Mouse (Mus musculus): ENCODE results near the gene Elp4. TPM values are rescaled to one million over a fixed set of nuclear protein-coding genes. Genes with fewer than 3 reads are reported as not detected.

Elp4 gene
- polyA plus RNA-seq, 1 experiment: 2.9 TPM

DNA sequence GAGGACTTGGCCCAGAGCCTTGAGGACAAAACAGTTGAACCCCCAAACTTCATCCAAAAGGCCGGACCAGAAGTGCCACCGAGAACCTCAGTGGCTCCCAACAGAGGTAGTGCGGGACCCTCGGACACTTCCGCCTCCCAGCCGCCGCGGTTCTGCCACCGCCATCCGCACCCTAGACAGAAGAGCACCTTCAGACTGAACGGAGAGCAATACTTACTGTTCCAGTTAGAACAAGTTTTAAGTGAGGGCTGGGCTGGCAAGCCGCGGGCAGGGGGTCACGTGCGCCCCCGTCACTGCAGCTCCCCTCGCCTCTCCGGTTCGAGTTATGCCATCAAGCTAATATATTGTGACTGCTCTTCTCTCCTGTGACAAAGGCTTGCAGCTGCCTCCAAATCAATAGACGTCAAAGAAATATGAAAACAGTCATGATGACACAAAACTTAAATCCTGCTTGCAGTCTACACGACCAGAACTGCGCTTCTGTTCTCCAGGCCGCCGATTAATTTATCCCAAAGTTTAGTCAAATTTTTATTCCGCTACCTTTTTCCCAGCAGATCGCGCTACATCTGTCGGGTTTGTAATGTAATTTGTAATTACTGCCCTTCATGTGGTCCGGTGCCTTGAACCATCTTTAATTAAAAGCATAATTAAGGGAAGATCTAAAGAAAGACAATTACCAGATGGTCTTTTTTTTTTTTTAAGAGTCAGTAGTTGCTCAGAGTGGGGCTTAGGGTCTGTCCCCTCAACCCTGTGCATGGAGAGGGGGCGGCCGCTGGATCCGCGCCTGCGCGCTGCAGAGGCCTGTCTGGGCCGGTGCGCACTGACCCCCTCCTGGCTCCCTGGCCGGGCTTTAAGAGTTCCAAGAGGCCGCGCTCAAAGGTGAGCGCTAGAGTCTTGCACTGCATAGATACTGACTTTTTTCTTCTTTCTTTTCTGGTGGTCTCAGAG, 244.2 kb downstream of the Elp4 start:
- Histone ChIP-seq H3K27me3 (ENCODE audit: control insufficient read depth, insufficient read depth, low read length) (peaks cover 15% of the 10 kb centered on the region; the same call in 1 of the 2 replicates), H3K27ac (ENCODE audit: insufficient read depth, low read length) (no peak overlapping the region), H3K36me3 (ENCODE audit: control insufficient read depth, insufficient read depth, low read length) (no peaks in the 10 kb centered on the region), H3K4me3 (ENCODE audit: extremely low read depth, insufficient read depth, insufficient read length) (no peak overlapping the region), H3K4me1 (ENCODE audit: control insufficient read depth, insufficient read depth, insufficient read length) (no peaks in the 10 kb centered on the region)
- DNase-seq (ENCODE audit: low read depth in 1 of 2, low spot score in 2 of 2): no peak
- 9% methylated on average over 41 of the region's 41 CpGs for WGBS
- TF ChIP-seq CTCF (IDR thresholded peaks at IDR 0.05; ENCODE audit: extremely low read depth, insufficient read depth, insufficient read length, insufficient replicate concordance): no peak
- TF ChIP-seq POLR2A (IDR thresholded peaks at IDR 0.05; ENCODE audit: low read depth, low read length): no peak

DNA sequence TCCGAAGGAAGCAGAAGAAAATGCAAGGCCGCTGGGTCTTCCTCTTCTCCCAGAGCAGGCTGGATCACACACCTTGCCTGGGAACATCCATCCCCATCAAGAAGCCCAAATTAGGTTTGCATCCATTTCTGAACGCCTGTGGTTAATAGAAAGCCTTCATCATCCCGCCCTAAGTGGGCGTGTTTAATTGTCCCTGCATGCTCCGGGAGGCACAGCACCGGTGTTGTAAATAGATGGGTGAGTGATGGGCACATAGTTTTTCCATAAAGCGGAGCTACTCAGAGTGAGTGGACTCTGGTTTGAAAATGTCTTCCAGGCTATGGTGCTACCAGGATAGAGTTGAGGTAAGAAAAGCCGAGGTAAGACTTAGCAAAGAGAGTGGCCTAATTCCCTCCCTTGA, 245.0 kb downstream of the Elp4 start:
- peaks cover 12% of the 10 kb centered on the region; the same call in 1 of the 2 replicates for H3K27me3 ChIP-seq (ENCODE audit: control insufficient read depth, insufficient read depth, low read length)
- WGBS: 17% methylated on average over 9 of the region's 9 CpGs
- DNase-seq (ENCODE audit: low read depth in 1 of 2, low spot score in 2 of 2): no peak
- H3K27ac ChIP-seq (ENCODE audit: insufficient read depth, low read length): no peak overlapping the region
- H3K36me3 ChIP-seq (ENCODE audit: control insufficient read depth, insufficient read depth, low read length): no peaks in the 10 kb centered on the region
- H3K4me3 ChIP-seq (ENCODE audit: extremely low read depth, insufficient read depth, insufficient read length): no peak overlapping the region
- no peaks in the 10 kb centered on the region for H3K4me1 ChIP-seq (ENCODE audit: control insufficient read depth, insufficient read depth, insufficient read length)
- TF ChIP-seq CTCF (IDR thresholded peaks at IDR 0.05; ENCODE audit: extremely low read depth, insufficient read depth, insufficient read length, insufficient replicate concordance): no peak
- TF ChIP-seq POLR2A (IDR thresholded peaks at IDR 0.05; ENCODE audit: low read depth, low read length): no peak

DNA sequence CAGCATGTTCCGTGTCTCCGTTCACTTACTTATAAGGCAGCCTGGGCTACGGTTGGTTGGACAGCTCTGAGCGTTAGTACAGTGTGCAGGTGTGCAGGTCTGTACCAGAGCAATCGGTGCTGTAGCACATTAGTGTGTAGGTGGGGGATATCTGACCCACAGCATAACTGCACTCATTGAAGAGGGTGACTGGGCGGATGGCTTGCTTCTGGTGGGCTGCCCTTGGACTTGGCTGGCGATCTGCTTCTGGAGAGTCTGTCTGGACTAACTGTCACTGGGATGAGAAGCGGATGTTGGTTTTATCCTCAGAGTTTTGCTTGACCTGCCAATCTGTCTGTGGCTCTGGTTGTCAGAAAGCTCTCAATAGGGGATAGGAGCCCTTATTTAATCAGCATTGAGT, 247.9 kb downstream of the Elp4 start:
- TF ChIP-seq CTCF (IDR thresholded peaks at IDR 0.05; ENCODE audit: extremely low read depth, insufficient read depth, insufficient read length, insufficient replicate concordance) (no peak), POLR2A (IDR thresholded peaks at IDR 0.05; ENCODE audit: low read depth, low read length) (no peak)
- DNase-seq (ENCODE audit: low read depth in 1 of 2, low spot score in 2 of 2): no peak
- Histone ChIP-seq H3K36me3 (ENCODE audit: control insufficient read depth, insufficient read depth, low read length) (no peaks in the 10 kb centered on the region), H3K4me3 (ENCODE audit: extremely low read depth, insufficient read depth, insufficient read length) (no peak overlapping the region), H3K27me3 (ENCODE audit: control insufficient read depth, insufficient read depth, low read length) (peaks cover 10% of the 10 kb centered on the region; the same call in 1 of the 2 replicates), H3K27ac (ENCODE audit: insufficient read depth, low read length) (no peak overlapping the region), H3K4me1 (ENCODE audit: control insufficient read depth, insufficient read depth, insufficient read length) (no peaks in the 10 kb centered on the region)
- WGBS: 83% methylated on average over 8 of the region's 8 CpGs

Other genes starting within 250 kb of the Elp4 start
- 0.08 TPM in 1 of 2 replicates, not detected in the other for gene Pax6, start 235.7 kb downstream of the Elp4 start, polyA plus RNA-seq (2012; rRNA removed)
- gene Immp1l, start 74 bp upstream of the Elp4 start, polyA plus RNA-seq (2012; rRNA removed): 2.4 and 3.1 TPM in 2 replicates
- 7.2 and 7.7 TPM in 2 replicates for gene Dnajc24, start 99.0 kb upstream of the Elp4 start, polyA plus RNA-seq (2012; rRNA removed)

Measured in spleen, adult 2 months (tissue).